Mouse (Mus musculus) R1 (cell line): Measurements from ENCODE around the gene Kcnk13.

ENCODE experiments used
- DNase-seq: peaks from one replicate; pipeline ENCODE4 v3.0.0-alpha.2; 2018; ENCODE audit warnings: low read depth, low spot score

The Kcnk13 gene

GRCm38 (mm10) chr12:100015146-100015545, 50.8 kb downstream of the Kcnk13 start:
- no peak for DNase-seq

DNA sequence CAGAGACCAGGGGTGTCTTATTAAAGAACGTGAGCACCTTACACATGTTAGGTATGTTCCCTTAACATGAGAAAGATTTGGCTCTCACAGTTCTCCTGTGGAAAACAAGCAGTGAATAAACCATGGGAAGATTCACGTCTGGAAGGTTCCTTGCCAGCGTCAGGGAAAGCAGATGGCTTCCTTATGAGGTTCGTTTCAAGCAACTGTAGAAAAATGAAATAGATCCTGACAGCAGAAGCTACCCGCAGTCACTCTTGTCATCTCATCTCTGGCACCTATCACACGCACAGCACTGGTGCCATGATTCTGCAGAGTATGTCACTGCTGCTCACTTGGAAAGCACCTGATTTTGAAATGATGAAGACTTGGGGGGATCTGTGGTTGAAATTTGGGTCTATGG, 53.4 kb downstream of the Kcnk13 start:
- DNase-seq: no peak

- no peak for DNase-seq
These were observed 58.2 kb downstream of the Kcnk13 start for GRCm38 (mm10) chr12:100022490-100022889.

DNA sequence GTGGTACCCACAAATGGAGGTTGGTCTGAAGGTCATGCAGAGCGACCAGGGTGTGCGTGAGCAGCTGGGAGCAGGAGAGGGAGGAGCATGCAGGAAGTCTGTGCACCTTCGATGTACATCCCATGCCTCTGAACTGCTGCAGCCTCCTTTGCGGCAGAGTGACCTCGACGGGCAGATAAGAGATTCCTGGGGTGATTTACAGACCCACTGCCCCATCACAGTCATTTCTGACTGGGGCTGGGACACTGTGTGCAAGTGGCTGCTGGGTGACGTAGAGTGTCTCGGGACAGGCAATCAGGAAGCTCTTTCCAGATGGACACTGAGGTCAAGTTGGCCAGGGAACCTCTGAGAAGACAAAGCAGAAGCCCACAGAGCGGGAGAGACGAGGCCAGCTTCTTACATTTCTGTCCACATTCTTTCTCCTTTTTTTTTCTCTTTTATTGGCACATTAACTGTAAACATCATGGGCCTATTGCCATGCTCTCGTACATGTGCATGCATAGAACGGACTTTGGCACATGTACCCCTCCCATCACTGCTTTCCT, 59.6 kb downstream of the Kcnk13 start:
- no peak for DNase-seq

DNA sequence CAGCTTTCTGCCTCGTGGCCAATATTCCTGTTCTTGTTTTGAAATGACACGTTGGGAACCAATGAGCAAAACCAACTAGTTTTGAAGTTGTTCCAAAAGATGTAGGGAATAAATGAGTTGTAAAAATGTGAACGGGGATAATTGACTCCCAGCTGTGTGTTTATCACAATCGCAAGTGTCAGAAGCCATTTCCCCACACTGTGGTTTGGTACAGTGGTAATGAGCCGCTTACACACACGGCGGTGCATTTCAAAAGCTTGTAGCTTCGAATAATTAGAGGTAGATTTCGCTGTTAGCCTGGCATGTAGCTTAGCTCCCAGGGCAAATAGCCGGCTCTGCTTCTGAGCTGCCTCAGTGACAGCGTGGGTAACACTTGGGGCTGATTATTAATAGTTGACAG, 61.4 kb downstream of the Kcnk13 start:
- no peak for DNase-seq

GRCm38 (mm10) chr12:100026715-100027245, 62.5 kb downstream of the Kcnk13 start:
- no peak for DNase-seq

DNA sequence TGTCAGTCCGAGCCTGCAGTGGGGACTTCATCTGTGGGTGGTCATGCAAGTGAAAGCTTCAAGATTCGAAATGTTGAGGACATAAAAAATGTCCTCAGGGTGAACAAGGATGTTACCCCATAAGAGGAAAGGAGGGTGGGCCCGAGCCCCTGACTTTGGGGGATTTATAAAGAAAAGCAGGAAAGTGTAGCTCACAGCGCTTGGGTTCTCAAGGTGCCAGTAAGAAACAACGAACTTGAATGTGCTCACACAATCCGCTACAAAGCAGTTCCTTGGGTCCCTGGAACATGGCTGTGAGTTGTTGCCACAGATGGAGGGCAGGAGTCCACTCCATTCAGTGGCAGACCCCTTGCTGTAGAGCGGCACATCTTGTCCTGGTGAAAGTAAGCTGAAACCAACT, 63.0 kb downstream of the Kcnk13 start:
- no peak for DNase-seq

DNA sequence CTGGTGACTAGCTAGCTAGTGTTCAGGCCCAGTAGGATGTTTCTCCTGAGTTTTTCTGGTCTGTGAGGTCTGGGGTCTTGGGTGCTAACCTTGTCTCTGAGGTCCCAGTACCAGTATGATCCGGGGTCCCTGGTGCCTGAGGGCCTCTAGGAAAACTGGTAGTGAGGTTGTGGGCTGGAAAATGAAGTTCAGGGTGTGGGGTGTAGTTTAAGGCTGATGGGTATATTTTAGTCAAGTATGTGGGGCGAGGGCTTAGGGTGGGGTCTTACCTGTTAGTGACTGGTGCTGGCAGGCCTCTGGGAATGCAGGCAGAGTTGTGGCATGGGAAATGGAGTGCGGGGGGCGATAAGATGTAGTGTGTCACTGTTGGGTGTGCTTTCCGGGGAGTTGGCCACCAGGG, 67.4 kb downstream of the Kcnk13 start:
- DNase-seq: no peak

- no peak for DNase-seq
These were observed 68.2 kb downstream of the Kcnk13 start for GRCm38 (mm10) chr12:100032521-100032920.

GRCm38 (mm10) chr12:100038741-100039262, 74.5 kb downstream of the Kcnk13 start:
- DNase-seq: no peak

DNA sequence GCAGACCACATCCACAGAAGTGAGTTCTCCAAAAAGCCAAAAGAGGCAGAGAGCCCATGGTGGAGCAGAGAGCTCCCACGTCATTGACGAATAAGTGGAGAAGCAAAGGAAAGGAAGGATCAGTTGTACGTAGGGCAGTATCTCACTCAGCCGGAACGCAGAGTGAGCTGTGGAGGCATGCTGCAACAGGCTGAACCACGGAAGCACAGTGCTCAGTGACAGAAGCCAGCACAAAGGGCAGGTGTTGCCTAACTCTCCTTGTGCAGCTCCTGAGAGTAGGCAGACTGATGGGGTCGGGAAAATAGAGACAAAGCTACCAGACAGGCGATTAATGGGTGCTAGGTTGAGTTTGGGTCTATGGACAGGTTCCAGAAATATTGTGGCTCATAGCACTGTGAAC, 77.8 kb downstream of the Kcnk13 start:
- DNase-seq: no peak

DNA sequence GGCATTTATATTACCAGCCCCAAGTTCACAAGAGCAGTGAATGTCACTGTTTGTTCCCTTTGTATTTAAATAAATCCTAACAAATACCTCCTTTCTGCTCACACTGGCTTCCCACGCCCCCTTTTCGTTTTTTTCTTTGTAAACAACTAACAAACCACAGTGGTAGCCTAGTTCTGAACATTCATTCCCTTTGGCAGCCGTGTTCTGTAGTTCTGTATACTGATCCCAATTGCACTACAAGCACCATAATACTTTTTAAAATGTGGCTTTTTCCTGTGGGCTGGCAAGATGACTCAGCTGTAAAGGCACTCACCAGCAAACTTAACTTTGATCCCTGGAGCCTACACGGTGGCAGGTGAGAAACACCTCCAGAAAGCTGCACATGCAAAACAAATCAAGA, 80.4 kb downstream of the Kcnk13 start:
- DNase-seq: no peak

DNA sequence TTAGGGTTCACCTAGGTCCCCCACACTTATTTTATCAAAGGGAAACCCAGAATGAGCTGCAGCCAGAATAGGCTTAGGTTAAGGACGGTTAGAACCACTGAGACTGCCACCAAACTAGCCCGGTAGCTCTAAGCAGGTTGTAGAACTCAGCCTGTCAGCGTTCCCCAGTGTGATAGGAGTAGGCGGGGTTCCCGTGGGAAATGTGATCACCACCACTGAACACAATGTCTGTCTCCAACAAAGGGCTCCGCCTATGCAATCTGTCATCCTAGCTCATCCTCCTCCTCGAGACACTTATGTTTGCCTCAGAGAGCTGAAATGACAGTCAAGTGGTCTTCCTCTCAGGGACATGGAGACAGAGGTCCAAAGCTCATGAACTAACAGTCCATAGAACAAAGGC, 86.3 kb downstream of the Kcnk13 start:
- DNase-seq: no peak

GRCm38 (mm10) chr12:100053617-100054016, 89.3 kb downstream of the Kcnk13 start:
- DNase-seq: no peak

- DNase-seq: no peak
These were observed 96.8 kb downstream of the Kcnk13 start for GRCm38 (mm10) chr12:100061071-100061470.

DNA sequence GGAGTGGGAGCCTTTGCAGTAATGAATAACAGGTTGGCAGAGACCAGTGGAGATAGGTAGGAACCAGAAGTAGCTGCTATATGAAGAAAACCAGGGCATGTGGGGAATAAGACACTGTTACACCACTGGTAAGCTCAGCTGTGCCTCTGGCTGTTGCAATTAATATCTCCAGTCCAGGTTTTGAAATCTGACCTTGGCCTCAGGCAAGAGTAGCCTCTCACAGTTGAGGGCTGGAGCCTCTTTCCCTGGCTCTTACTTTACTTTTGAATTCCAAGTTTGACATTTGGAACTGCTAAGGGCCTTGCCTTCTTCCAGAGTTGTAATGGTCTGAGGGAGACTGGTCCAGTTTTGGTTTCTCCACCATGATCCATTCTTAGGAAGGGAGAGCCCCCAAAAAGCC, 97.5 kb downstream of the Kcnk13 start:
- no peak for DNase-seq

- no peak for DNase-seq
These were observed 98.3 kb downstream of the Kcnk13 start for GRCm38 (mm10) chr12:100062584-100062983.

DNA sequence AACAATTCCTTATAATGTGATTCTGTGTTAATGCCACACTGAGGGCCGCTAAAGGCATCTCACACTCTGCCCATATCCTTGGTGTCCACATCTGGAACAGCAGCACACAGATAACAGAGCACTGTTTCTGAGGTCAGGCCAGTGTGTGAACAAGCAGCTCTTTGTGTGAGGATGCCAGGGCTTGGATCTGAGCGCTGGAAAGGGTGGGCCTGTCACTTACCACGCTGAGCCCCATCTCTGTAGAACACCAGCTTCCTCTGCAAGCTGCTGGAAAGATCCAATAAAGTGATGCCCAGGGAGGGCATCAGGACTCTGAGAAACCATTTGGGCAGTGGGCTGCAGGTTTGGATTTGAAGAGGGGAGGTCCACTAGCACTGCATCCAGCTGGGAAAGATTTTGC, 100.8 kb downstream of the Kcnk13 start:
- no peak for DNase-seq

DNA sequence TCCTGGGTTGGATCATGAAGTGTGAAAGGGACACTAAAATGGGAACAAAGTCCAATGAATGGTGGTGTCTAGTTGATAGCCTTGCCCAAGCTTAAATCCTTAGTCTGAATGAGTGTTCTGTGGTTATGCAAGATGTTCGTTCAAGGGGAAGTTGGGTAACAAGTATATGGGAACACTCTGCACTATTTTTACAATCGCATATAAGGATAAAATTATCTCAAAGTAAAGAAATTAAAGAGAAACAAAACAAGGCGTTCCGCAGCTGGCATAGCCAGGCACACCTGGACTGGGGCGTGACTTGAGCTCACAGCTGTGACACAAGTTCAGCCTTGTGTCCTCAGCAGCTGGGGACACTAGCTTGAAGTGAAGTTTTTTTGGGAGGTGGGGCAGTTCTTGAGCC, 103.2 kb downstream of the Kcnk13 start:
- DNase-seq: no peak

GRCm38 (mm10) chr12:100073201-100073672, 108.9 kb downstream of the Kcnk13 start:
- no peak for DNase-seq

- no peak for DNase-seq
These were observed 111.4 kb downstream of the Kcnk13 start for GRCm38 (mm10) chr12:100075715-100076114.

- no peak for DNase-seq
These were observed 115.5 kb downstream of the Kcnk13 start for GRCm38 (mm10) chr12:100079636-100080286.

DNA sequence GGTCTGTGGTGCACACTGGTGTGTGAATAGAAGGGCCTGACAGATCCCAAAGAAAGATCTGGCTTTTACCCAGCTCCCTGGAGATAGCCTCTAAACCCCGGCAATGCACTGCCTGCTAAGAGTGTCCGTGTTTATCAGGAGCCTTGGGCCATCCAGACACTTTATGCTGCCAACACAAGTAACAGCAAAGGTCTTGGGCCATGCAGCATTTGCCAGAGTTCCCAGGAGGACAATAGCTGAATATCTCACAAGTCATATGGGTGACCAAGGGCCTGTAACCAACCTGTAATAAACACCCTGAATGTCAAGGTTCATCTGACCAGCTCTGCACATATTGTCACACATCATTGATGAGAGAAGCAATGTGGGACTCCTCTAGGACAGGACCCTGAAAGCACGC, 123.7 kb downstream of the Kcnk13 start:
- DNase-seq: no peak
